Mouse (Mus musculus) left cerebral cortex, adult 2 months (tissue): ENCODE results near the gene Gm13285. TPM values are rescaled to one million over a fixed set of nuclear protein-coding genes. Genes with fewer than 3 reads are reported as not detected.
"Not testable (repeated sequence)": the region's sequence is repeated elsewhere in the genome, so short reads cannot be mapped to it uniquely, and the experiment has no call there.

Experiments used
- DNase-seq, 2 experiments: peaks; one replicate each; pipeline ENCODE4 v3.0.0; 2021 to 2022; ENCODE audit warnings: low spot score in 2 of 2, mixed read lengths in 1 of 2; ENCODE audit errors: extremely low spot score in 1 of 2
- H3K27ac ChIP-seq: fragments of 200-600 bp; 2 replicates; pipeline ENCODE4 v1.8.1; 2022
- H3K4me3 ChIP-seq: fragments of 200-600 bp; 2 replicates; pipeline ENCODE4 v1.8.1; 2022
- CTCF ChIP-seq: fragments of 200-600 bp; IDR thresholded peaks from 2 replicates; pipeline ENCODE4 v1.8.1; 2022; ENCODE audit warnings: antibody characterized with exemption, mild to moderate bottlenecking, moderate library complexity
- intact Hi-C: fragments of 180-260 bp; cut with DNase I; formaldehyde crosslinking; loops from one replicate; pipeline ENCODE4 v1.15.1; 2025
- long read RNA-seq, 2 experiments: library from polyadenylated mRNA; stranded (forward); transcript quantifications; one replicate each; pipeline ENCODE4 v2.0.0; 2021; ENCODE audit warnings: borderline mapping rate in 2 of 2
- total RNA-seq, 2 experiments: library from RNA; stranded (reverse); gene quantifications; 2 replicates each; pipeline ENCODE4 v1.2.3; 2021

Gene Gm13285
- not detected for total RNA-seq
- long read RNA-seq, experiment 1: 0 reads
- long read RNA-seq, experiment 2: 0 reads

- intact Hi-C loops, H3K4me3 ChIP-seq, DNase-seq, H3K27ac ChIP-seq: not testable (repeated sequence)
Measured at GRCm38 (mm10) chr4:88799365-88799764, at the start of gene Gm13285. Gm13285 (plus strand) TSS chr4:88799665.

- no peak overlapping the region for H3K4me3 ChIP-seq
- DNase-seq: no peak
- TF ChIP-seq CTCF: no peak
- no peak overlapping the region for H3K27ac ChIP-seq
- intact Hi-C loops: no loop called here
Measured at GRCm38 (mm10) chr4:88749926-88750325, 49.5 kb upstream of the Gm13285 start.

- TF ChIP-seq CTCF: peak; percentile 24
- peak; percentile 72 to 76 for DNase-seq
- H3K4me3 ChIP-seq, H3K27ac ChIP-seq, intact Hi-C loops: not testable (repeated sequence)
Measured at GRCm38 (mm10) chr4:88754818-88755340, 44.6 kb upstream of the Gm13285 start, which contains the start of gene Gm13271. Gm13271 (plus strand) TSS chr4:88754868.

- DNase-seq, intact Hi-C loops: not testable (repeated sequence)
- peak overlapping the region; percentile 42 for H3K4me3 ChIP-seq
- H3K27ac ChIP-seq: 0 out of 2 replicates have a peak overlapping the region, but pooled peaks have one; percentile 37
Measured at GRCm38 (mm10) chr4:88756581-88757513, 42.6 kb upstream of the Gm13285 start.

GRCm38 (mm10) chr4:88757628-88758031 is 41.8 kb upstream of the Gm13285 start:
- intact Hi-C loops, H3K27ac ChIP-seq: not testable (repeated sequence)
- peak; percentile 90 to 92 for DNase-seq
- H3K4me3 ChIP-seq: peak overlapping the region; percentile 42
- TF ChIP-seq CTCF: peak; percentile 66

GRCm38 (mm10) chr4:88758751-88759150 is 40.7 kb upstream of the Gm13285 start:
- H3K27ac ChIP-seq, H3K4me3 ChIP-seq, intact Hi-C loops, DNase-seq: not testable (repeated sequence)

GRCm38 (mm10) chr4:88759610-88760268 is 39.7 kb upstream of the Gm13285 start, which contains the start of gene Gm13283:
Gm13283 (plus strand) TSS chr4:88760119.
- peak in 1 of 2 experiments; percentile 23 for DNase-seq
- peak within 1 kb of the TSS; percentile 19; the same call in 1 of the 2 replicates for H3K4me3 ChIP-seq
- H3K27ac ChIP-seq, intact Hi-C loops: not testable (repeated sequence)

GRCm38 (mm10) chr4:88760431-88760830 is 39.0 kb upstream of the Gm13285 start:
- DNase-seq: peak in 1 of 2 experiments; percentile 51
- TF ChIP-seq CTCF: peak; percentile 54
- H3K27ac ChIP-seq, intact Hi-C loops: not testable (repeated sequence)
- peak overlapping the region; percentile 19; the same call in 1 of the 2 replicates for H3K4me3 ChIP-seq

- H3K4me3 ChIP-seq, intact Hi-C loops, H3K27ac ChIP-seq: not testable (repeated sequence)
- peak; percentile 69 to 72 for DNase-seq
- peak; percentile 12 for TF ChIP-seq CTCF
Measured at GRCm38 (mm10) chr4:88761776-88762175, 37.7 kb upstream of the Gm13285 start.

GRCm38 (mm10) chr4:88762341-88762740 is 37.1 kb upstream of the Gm13285 start:
- H3K27ac ChIP-seq, intact Hi-C loops, DNase-seq, H3K4me3 ChIP-seq: not testable (repeated sequence)

- peak; percentile 53 for TF ChIP-seq CTCF
- H3K27ac ChIP-seq, intact Hi-C loops, H3K4me3 ChIP-seq: not testable (repeated sequence)
- DNase-seq: peak in 1 of 2 experiments; percentile 22
Measured at GRCm38 (mm10) chr4:88763384-88764018, 36.0 kb upstream of the Gm13285 start.

- intact Hi-C loops, H3K27ac ChIP-seq, DNase-seq, H3K4me3 ChIP-seq: not testable (repeated sequence)
Measured at GRCm38 (mm10) chr4:88773534-88773933, 25.9 kb upstream of the Gm13285 start, which contains the start of gene Gm13290. Gm13290 (plus strand) TSS chr4:88773834.

GRCm38 (mm10) chr4:88776622-88777021 is 22.8 kb upstream of the Gm13285 start, which contains the start of gene Gm13289:
Gm13289 (plus strand) TSS chr4:88776922.
- intact Hi-C loops, DNase-seq, H3K27ac ChIP-seq, H3K4me3 ChIP-seq: not testable (repeated sequence)

GRCm38 (mm10) chr4:88779550-88779949 is 19.9 kb upstream of the Gm13285 start, which contains the start of gene Gm13272:
Gm13272 (plus strand) TSS chr4:88779850.
- intact Hi-C loops, H3K4me3 ChIP-seq, H3K27ac ChIP-seq, DNase-seq: not testable (repeated sequence)

- intact Hi-C loops, H3K27ac ChIP-seq, H3K4me3 ChIP-seq, DNase-seq: not testable (repeated sequence)
Measured at GRCm38 (mm10) chr4:88780320-88780719, 19.1 kb upstream of the Gm13285 start.
